In genomic region chr11:74385674-74386073, GRCm38 (mm10) we compare ENCODE assay signal across 15 mouse cellular contexts. TPM values are rescaled to one million over a fixed set of nuclear protein-coding genes. Genes with fewer than 3 reads are reported as not detected.
DNase-seq lines count a peak whose midpoint lies in the region; ATAC-seq and TF ChIP-seq lines count a peak whose summit lies in the region.
"Had no signal": no experiment of that assay in that cellular context is flagged by ENCODE, and none has a peak within 500 bp of the region (broad histone marks: within the 10 kb centered on the region; RNA-seq: fewer than 3 reads in every experiment).

No protein-coding gene starts in this region.

- H3K36me3 ChIP-seq in heart, embryonic 12.5 days = peaks cover 29% of the 10 kb centered on the region
- H3K36me3 ChIP-seq in lung, embryonic 15.5 days = no peaks in the 10 kb centered on the region
- no peaks in the 10 kb centered on the region for H3K36me3 ChIP-seq in heart, postnatal 0 days (replicated peaks; ENCODE audit: control insufficient read depth, insufficient read depth, low read length)
- H3K36me3 ChIP-seq: limb, embryonic 10.5 days had no signal

- H3K27me3 ChIP-seq in heart, embryonic 12.5 days (replicated peaks) = no peaks in the 10 kb centered on the region
- no peaks in the 10 kb centered on the region for H3K27me3 ChIP-seq in lung, embryonic 15.5 days
- no peaks in the 10 kb centered on the region for H3K27me3 ChIP-seq in heart, postnatal 0 days (ENCODE audit: control insufficient read depth, insufficient read depth, low read length)

- H3K27ac ChIP-seq in heart, embryonic 12.5 days (ENCODE audit: poor library complexity, severe bottlenecking) = no peak overlapping the region; the same call in 1 of the 2 replicates
- 0 out of 2 replicates have a peak overlapping the region, but pooled peaks have one; percentile 15 for H3K27ac ChIP-seq in lung, embryonic 15.5 days
- peak overlapping the region; percentile 11; the same call in 1 of the 2 replicates for H3K27ac ChIP-seq in heart, postnatal 0 days (ENCODE audit: low read depth)
- H3K27ac ChIP-seq: hindbrain, embryonic 14.5 days; limb, embryonic 10.5 days had no signal

- H3K4me3 ChIP-seq in heart, embryonic 12.5 days = no peak overlapping the region
- H3K4me3 ChIP-seq in lung, embryonic 15.5 days = no peak overlapping the region
- no peak overlapping the region for H3K4me3 ChIP-seq in heart, postnatal 0 days (ENCODE audit: low read depth, low read length)
- H3K4me3 ChIP-seq: limb, embryonic 10.5 days had no signal

- ATAC-seq in heart, embryonic 12.5 days (ENCODE audit: insufficient number of reproducible peaks, low FRiP score) = no peak
- no peak for ATAC-seq in lung, embryonic 15.5 days (ENCODE audit: borderline replicate concordance, extremely low read depth, low FRiP score, low TSS enrichment)
- ATAC-seq in heart, postnatal 0 days (ENCODE audit: insufficient read depth, low read depth) = no peak

- TF ChIP-seq EP300 in heart, postnatal 0 days (IDR thresholded peaks at IDR 0.05; ENCODE audit: low read depth) = no peak

- H3K4me1 ChIP-seq in heart, embryonic 12.5 days (replicated peaks) = peaks cover 19% of the 10 kb centered on the region
- H3K4me1 ChIP-seq in lung, embryonic 15.5 days = 0 out of 2 replicates have a peak, but pooled peaks cover 8% of the 10 kb centered on the region
- H3K4me1 ChIP-seq in heart, postnatal 0 days (ENCODE audit: control insufficient read depth, insufficient read depth) = peaks cover 16% of the 10 kb centered on the region; the same call in 1 of the 2 replicates

- WGBS in heart, embryonic 12.5 days = 70% methylated on average over 9 of the region's 9 CpGs
- 63% methylated on average over 9 of the region's 9 CpGs for WGBS in lung, embryonic 15.5 days
- 53% methylated on average over 9 of the region's 9 CpGs for WGBS in heart, postnatal 0 days

- no peak for TF ChIP-seq CTCF in heart, postnatal 0 days (IDR thresholded peaks at IDR 0.05; ENCODE audit: low read depth)

- no peaks in the 10 kb centered on the region for H3K9me3 ChIP-seq in heart, embryonic 12.5 days (replicated peaks)
- H3K9me3 ChIP-seq in lung, embryonic 15.5 days = no peaks in the 10 kb centered on the region
- H3K9me3 ChIP-seq in heart, postnatal 0 days (replicated peaks; ENCODE audit: control insufficient read depth, low read length) = no peaks in the 10 kb centered on the region
- H3K9me3 ChIP-seq: limb, embryonic 10.5 days had no signal

- no peak overlapping the region for H3K4me2 ChIP-seq in heart, embryonic 12.5 days
- H3K4me2 ChIP-seq in lung, embryonic 15.5 days = no peak overlapping the region
- no peak overlapping the region for H3K4me2 ChIP-seq in heart, postnatal 0 days (ENCODE audit: low read depth, low read length)
- H3K4me2 ChIP-seq: hindbrain, embryonic 14.5 days had no signal

- peak; percentile 32 for DNase-seq in heart, adult 8-10 months (ENCODE audit: low spot score)
- DNase-seq in lung, postnatal 4 days = no peak
- no peak for DNase-seq in heart, postnatal 0 days (ENCODE audit: low spot score)
- peak; percentile 29 to 58 for DNase-seq in kidney, postnatal 25 days
- no peak for DNase-seq in cerebellum, postnatal 10 days
- DNase-seq: cerebellum, adult 2 months; embryo, embryonic 11 days; lung, adult 2 months; midbrain, embryonic 14.5 days; right cerebral cortex, adult 18-20 months had no signal

- no peak overlapping the region for H3K9ac ChIP-seq in heart, embryonic 12.5 days
- H3K9ac ChIP-seq in lung, embryonic 15.5 days = no peak overlapping the region
- no peak overlapping the region for H3K9ac ChIP-seq in heart, postnatal 0 days (replicated peaks; ENCODE audit: low read depth, low read length)
- H3K9ac ChIP-seq: hindbrain, embryonic 14.5 days had no signal

RNA-seq across cellular contexts. Expression of gene Olfr412, which starts 23.8 kb away (rescaled TPM):
- total RNA-seq in heart, adult 8-10 months (2022) = not detected
- not detected in 2 replicates for polyA plus RNA-seq in heart, embryonic 12.5 days (2016; fragmentation: Nextera tagmentation; extraction: Ambion mirVana)
- polyA plus RNA-seq in lung, embryonic 15.5 days (2015; fragmentation: Nextera tagmentation; extraction: Ambion mirVana) = not detected in 2 replicates
- not detected in 2 replicates for total RNA-seq in heart, postnatal 0 days (2014; rRNA removed; ENCODE audit: low replicate concordance)
- not detected in 2 replicates for polyA plus RNA-seq in heart, postnatal 0 days (2015; fragmentation: Nextera tagmentation; extraction: Ambion mirVana)
- polyA plus RNA-seq: cerebellum, adult 2 months; hindbrain, embryonic 14.5 days; limb, embryonic 10.5 days; lung, adult 2 months; midbrain, embryonic 14.5 days; neural tube, embryonic 11.5 days had no signal

RNA-seq across cellular contexts. Expression of gene Olfr411, which starts 33.2 kb away (rescaled TPM):
- total RNA-seq in heart, adult 8-10 months (2022) = not detected
- not detected in 2 replicates for polyA plus RNA-seq in heart, embryonic 12.5 days (2016; fragmentation: Nextera tagmentation; extraction: Ambion mirVana)
- polyA plus RNA-seq in lung, embryonic 15.5 days (2015; fragmentation: Nextera tagmentation; extraction: Ambion mirVana) = not detected in 2 replicates
- not detected in 2 replicates for total RNA-seq in heart, postnatal 0 days (2014; rRNA removed; ENCODE audit: low replicate concordance)
- polyA plus RNA-seq in heart, postnatal 0 days (2015; fragmentation: Nextera tagmentation; extraction: Ambion mirVana) = not detected in 2 replicates
- polyA plus RNA-seq: cerebellum, adult 2 months; hindbrain, embryonic 14.5 days; limb, embryonic 10.5 days; lung, adult 2 months; midbrain, embryonic 14.5 days; neural tube, embryonic 11.5 days had no signal

RNA-seq across cellular contexts. Expression of gene Olfr410, which starts 47.8 kb away (rescaled TPM):
- total RNA-seq in heart, adult 8-10 months (2022) = not detected
- not detected in 2 replicates for polyA plus RNA-seq in heart, embryonic 12.5 days (2016; fragmentation: Nextera tagmentation; extraction: Ambion mirVana)
- not detected in 2 replicates for polyA plus RNA-seq in lung, embryonic 15.5 days (2015; fragmentation: Nextera tagmentation; extraction: Ambion mirVana)
- not detected in 2 replicates for total RNA-seq in heart, postnatal 0 days (2014; rRNA removed; ENCODE audit: low replicate concordance)
- not detected in 2 replicates for polyA plus RNA-seq in heart, postnatal 0 days (2015; fragmentation: Nextera tagmentation; extraction: Ambion mirVana)
- polyA plus RNA-seq: cerebellum, adult 2 months; hindbrain, embryonic 14.5 days; limb, embryonic 10.5 days; lung, adult 2 months; midbrain, embryonic 14.5 days; neural tube, embryonic 11.5 days had no signal

Comparison
In these comparisons a context has a peak if more than half of its experiments do, and no peak if none do; other contexts are left out.
1. DNase-seq: peak in heart, adult 8-10 months (single experiment) and kidney, postnatal 25 days (2 of 2); none in lung, postnatal 4 days (0 of 2), heart, postnatal 0 days (single experiment) and cerebellum, postnatal 10 days (0 of 2).